Mouse (Mus musculus): ENCODE measurements at regions not wholly inside any gene's neighbourhood (a gene's known extent, or its start where the extent isn't known, plus 50 kb on each side); places are given as distances from the start of the nearest gene placed in this dataset.

- no peak for DNase-seq
Measured at GRCm38 (mm10) chr2:115120206-115120503, 461.4 kb upstream of the BC052040 start.

DNA sequence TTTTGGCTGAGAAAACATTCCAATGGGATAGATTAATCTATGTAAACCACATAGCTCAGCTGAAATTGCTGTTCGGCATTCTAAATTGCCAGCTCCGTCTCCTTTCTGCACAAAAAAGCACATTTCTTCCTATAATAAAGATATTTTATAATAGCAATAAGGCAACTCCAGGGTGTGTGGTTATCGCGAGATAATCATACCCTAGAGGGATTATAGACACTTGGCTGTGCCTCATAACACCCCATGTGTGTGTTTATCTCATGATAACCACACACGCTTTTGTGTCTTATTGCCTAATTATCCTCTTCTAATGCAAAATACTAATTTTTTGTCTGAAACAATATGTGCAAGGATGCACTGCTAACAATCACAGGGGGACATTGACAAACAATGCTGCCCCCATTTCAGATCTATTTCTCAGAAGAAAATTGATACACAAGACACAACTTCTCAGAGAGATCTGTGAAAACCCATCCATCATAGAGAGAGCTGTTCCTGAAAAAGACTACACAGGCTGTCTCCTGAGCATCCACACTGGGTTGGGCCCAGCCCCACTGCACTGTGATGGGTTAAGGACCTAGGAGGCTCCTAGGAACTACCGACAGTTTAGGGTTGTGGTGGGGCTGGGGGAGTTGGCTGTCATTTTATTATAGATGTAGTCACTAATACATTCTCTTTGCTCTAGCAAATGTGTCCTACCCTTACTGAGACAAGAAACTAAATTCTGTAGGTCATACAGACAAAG is 454.7 kb upstream of the BC052040 start:
- no peak for DNase-seq

GRCm38 (mm10) chr2:115131746-115132145 is 449.8 kb upstream of the BC052040 start:
- DNase-seq: no peak

- no peak for DNase-seq
Measured at GRCm38 (mm10) chr2:115132165-115132592, 449.3 kb upstream of the BC052040 start.

- no peak for DNase-seq
Measured at GRCm38 (mm10) chr2:115141416-115141815, 440.1 kb upstream of the BC052040 start.

- DNase-seq: no peak
Measured at GRCm38 (mm10) chr2:115172111-115172510, 409.4 kb upstream of the BC052040 start.

DNA sequence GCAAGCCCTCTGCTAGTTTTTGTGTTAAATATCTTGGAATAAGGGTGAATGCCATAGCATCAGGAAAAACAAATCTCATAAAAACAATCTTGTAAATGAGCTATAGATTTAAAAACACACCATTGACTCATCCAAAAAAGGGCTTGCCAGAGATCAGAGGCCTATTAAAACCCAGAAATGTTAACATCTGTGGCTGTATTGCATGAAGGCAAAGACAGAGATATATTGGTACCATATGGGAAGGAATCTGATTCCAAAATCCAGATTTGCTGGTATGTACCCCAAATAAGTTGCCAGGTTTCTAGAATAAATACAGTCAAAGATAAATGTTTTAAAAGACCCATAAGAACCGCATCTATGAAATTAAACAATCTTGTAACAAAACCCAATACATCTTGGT is 404.4 kb upstream of the BC052040 start:
- DNase-seq: no peak

DNA sequence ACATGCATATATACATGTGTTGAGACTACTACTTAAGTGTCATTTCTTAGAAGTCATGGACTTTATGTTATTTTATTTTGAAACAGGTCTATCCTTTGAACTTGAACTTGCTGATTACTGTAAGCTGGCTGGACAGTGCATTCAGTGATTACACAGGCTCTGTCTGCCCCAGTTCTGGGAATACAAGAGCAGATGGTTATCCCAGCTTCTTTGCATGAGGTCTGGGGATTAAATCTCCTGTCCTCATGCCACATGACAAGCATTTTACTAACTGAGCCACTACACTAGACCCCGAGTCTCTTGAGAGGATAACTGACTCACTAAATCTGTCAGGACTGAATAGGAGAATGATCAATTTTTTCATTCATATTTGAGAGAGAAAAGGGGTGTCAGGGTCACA is 403.6 kb upstream of the BC052040 start:
- no peak for DNase-seq

- no peak for DNase-seq
Measured at GRCm38 (mm10) chr2:115211191-115211590, 370.3 kb upstream of the BC052040 start.

- no peak for DNase-seq
Measured at GRCm38 (mm10) chr2:115213181-115213970, 368.1 kb upstream of the BC052040 start.

- no peak for DNase-seq
Measured at GRCm38 (mm10) chr2:115214292-115214691, 367.2 kb upstream of the BC052040 start.

GRCm38 (mm10) chr2:115230041-115230440 is 351.5 kb upstream of the BC052040 start:
- no peak for DNase-seq

- no peak for DNase-seq
Measured at GRCm38 (mm10) chr2:115247673-115248072, 333.8 kb upstream of the BC052040 start.

GRCm38 (mm10) chr2:115250019-115250807 is 331.3 kb upstream of the BC052040 start:
- no peak for DNase-seq

GRCm38 (mm10) chr2:115257391-115257790 is 324.1 kb upstream of the BC052040 start:
- no peak for DNase-seq

- no peak for DNase-seq
Measured at GRCm38 (mm10) chr2:115268247-115268646, 313.3 kb upstream of the BC052040 start.

DNA sequence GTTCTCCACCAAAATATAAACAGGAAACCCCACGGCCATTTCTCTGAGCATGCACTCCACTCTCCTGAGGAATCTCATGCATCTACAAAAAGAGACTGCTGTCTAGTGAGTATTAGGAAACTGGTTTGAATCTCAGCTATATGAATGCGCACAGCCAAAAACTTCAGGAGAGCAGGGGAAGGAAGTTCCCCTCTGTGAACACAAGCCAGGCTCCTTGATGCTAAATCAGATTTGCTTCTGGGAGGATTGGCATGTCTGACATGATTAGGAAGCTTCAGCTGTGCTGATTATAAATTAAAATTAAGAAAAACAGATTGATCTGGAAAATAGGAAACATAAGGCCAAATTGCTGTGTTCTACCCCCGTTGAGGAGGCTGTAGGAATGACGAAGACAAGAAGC is 304.1 kb upstream of the BC052040 start:
- no peak for DNase-seq

DNA sequence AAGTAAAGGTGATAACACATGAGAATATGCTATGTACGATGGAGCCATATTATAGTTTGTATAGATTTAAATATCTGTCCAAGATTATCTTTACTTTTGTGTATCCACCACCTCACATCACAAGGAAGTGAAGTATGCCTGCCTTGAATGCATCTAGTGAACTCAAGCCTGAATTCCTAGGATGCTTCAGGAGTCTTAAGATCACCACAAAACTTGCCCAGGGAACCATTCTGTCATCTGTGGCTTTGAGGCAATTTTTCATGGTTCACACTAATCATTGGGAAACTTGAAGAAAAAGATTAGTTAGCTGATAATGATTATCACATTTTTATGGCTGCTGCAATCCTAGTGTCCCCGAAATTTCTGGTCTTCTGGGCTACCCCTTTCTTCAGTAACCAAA is 288.5 kb upstream of the BC052040 start:
- DNase-seq: no peak

- no peak for DNase-seq
Measured at GRCm38 (mm10) chr2:115297463-115297862, 284.1 kb upstream of the BC052040 start.

DNA sequence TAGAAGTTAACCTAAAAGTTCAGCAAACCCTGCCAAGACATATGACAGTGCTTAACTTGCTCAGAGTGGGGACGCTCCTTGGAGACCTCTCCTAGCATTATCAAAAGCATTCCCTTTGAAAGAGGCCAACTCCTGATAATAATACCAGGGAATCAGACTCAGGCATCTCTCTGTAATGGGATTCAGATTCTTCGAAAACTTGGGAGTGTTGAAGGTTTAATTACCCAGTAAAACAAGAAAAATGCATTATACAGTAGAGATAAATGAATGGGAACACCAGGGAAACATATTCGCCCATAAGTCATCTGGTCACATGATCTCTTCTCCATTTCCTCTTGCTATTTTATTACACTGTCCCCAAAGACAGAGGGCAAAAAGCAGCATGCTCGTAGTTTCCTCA is 274.3 kb upstream of the BC052040 start:
- DNase-seq: no peak

DNA sequence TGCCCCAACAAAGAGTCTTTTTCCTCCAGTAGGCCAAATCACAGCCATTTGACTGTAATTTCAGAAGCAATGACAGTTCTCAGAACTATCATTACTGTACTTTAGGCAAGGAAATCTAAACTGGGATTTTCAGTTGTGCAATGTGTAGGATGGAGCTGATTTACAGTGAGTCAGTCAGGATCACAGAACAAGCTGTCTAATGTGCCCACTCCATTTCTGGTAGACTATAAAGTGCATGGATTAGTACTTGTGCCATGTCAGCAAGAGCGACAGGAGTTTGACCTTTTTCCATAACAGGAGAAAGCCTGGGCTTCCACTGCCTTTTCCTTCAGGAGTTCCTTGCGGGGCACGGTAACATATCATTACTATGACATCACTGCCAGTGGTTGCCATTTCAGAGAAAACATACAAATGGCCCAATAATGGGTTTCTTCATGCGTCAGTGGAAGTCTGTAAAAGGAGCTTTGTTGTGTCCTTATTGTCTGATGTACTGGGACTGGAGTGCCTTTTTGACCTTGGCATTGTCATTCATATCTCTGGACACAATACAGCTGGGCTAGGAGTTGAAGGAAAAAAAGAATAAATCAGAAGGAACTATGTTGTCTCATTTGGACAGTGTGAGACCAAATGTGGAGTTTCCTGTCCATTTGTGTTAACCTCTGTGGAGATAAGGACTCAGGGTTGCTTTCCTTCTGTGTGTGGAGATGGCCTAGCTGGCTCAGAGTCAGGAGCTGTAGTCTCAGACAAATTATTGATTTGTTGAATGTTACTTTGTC is 271.5 kb upstream of the BC052040 start:
- no peak for DNase-seq

GRCm38 (mm10) chr2:115318551-115318950 is 263.0 kb upstream of the BC052040 start:
- no peak for DNase-seq
